Mouse (Mus musculus) layer of hippocampus, postnatal 36 days (tissue): ENCODE measurements around the gene Chrna5. TPM values are rescaled to one million over a fixed set of nuclear protein-coding genes. Genes with fewer than 3 reads are reported as not detected.
"Not testable (repeated sequence)": the region's sequence is repeated elsewhere in the genome, so short reads cannot be mapped to it uniquely, and the experiment has no call there.

Source experiments
- DNase-seq, 2 experiments: peaks; one replicate each; pipeline ENCODE4 v3.0.0; 2022
- total RNA-seq, 2 experiments: library from RNA; stranded (reverse); gene quantifications; 2 replicates each; pipeline ENCODE4 v1.2.3; 2021

The Chrna5 gene
- total RNA-seq: 1 to 10 TPM; 8.3 to 9.1 TPM

DNA sequence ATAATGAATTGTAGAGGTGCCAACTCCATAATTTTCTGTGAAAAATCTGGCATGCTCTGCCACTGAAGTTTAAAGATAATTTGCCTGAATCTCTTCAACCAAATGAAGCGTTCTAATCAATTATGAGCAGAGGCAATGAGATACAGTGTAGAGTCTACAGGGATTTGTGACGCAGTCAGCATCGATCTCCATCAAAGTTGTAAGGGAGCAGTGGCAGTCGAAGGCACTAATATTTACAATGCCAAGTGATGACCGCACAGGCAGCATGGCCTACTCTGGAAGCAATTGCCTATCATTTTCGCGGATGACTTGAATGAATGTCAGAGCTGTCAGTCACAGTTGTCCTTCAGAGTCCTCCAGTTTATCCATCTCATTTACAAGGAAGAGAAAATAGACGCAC lies at the start of gene Chrna5:
TSS of gene Chrna5 (plus strand) at position 207 of the 400 bp plus-strand sequence.
- no peak for DNase-seq

DNA sequence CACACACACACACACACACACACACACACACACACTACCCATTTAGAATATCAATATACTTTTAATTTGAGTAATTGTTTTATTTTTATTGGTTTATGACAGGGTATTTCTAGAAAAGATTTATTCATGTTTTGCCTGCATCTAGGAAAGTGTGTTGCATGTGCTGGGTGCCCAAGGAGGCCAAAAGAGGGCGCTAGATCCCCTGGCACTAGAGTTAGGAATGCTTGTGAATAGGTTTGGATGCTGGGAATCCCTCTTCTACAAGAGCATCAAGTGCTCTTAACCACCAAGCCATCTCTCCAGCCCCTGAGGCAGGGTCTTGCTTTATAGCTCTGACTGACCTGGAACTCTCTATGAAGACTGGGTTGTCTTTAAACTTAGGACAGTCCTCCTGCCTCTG lies 48.9 kb upstream of the Chrna5 start:
- DNase-seq: no peak

DNA sequence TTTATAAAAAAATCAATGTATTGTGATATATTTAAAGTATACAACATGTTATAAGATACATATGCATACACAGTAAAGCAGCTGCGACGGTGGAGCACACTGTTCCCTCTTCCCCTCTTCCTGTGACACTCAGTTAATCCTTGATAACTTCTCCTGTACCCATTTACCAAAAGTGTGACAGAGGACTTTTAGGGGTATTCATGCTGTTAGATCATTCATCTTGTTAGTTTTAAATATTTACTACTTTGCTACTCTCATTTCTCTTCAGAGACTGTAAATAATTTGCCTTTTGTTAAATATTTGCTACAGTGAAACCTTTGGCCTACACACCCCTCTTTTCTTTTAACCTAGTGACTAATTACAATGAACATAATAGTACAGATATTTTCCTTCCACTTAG lies 48.3 kb upstream of the Chrna5 start:
- no peak for DNase-seq

DNA sequence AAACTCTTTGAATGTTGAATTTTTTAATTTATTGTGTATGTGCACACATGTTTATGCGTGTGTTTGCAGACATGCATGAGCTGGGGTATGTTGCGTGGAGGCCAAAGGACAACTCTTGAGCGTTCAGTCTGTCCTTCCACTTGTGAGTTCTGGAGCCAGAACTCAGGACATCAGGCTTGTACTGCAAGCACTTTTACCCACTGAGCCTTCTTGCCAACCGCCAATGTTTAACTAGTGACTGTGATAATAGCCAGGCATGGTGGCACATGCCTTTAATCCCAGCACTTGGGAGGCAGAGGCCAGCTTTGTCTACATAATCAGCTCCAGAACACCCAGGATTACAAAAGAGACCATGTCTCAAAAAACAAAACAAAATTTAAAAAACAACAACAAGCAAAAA lies 38.6 kb upstream of the Chrna5 start:
- no peak for DNase-seq

DNA sequence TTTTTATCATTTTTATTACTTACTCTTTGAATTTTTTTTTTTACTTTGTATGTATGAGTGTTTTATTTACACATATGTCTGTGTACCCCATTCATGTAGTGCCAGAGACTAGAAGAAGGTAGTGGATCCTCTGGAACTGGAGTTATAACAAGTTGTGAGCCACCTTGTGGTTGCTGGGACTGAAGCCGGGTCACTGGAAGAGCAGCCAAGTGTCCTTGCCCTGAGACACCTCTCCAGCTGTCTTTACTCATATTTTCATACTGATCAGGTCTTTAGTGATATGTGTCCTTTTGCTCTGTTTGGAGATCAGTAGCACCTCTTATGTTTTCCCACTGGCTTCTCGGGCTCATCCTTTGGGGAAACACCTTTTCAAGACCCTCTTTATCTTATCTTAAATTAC lies 36.2 kb upstream of the Chrna5 start:
- DNase-seq: no peak

DNA sequence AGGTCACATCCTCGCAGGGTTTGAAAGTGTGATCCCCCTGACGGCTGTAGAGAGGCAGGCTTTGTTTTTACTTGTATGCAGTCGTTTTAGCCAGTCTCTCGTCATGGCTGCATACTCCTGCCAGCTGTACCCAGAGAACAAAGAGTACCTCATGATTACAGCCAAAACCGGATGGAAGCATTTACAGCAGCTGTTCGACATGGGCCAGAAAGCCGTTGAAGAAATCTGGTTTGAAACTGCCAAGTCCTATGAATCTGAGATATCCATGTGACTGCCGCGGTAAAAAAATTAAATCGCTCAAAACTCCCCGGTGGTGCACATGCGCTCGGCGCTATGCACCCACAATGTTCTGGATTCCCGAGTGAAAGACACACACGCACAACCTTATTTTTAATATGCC lies 34.4 kb upstream of the Chrna5 start:
- DNase-seq: peak in 1 of 2 experiments; percentile 8

DNA sequence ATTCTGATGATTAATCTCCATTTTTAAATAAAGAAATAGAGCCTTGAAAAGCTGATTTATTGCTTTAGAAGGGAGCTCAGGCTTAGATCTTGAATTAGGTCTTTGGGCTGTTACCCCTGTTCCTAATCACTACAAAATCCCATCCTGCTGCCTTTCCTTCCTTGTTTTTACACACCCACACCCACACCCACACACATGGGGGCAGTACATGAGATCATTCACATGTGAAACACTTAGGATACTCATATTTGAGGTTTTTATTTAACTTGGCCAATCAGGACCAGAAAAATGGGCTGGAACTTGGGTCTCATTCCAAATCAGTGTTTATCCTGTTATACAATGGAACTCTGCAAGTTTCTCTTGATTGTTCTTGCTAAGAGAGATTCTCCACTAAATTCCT lies 31.2 kb upstream of the Chrna5 start:
- DNase-seq: no peak

DNA sequence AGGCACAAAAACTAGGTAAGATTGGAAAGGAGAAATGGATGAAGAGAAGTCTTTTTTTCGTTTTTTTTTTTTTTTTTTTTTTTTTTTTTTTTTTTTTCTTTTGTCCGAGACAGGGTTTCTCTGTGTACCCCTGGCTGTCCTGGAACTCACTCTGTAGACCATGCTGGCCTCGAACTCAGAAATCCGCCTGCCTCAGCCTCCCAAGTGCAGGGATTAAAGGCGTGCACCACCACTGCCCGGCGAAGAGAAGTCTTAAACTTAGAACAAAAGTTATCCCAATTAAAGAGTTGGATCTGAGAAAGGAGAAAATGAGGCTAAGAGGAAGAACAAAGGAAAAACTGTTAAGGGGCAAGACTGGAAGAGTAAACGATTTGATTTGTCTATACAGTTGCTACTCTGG lies 30.5 kb upstream of the Chrna5 start:
- DNase-seq: not testable (repeated sequence)

DNA sequence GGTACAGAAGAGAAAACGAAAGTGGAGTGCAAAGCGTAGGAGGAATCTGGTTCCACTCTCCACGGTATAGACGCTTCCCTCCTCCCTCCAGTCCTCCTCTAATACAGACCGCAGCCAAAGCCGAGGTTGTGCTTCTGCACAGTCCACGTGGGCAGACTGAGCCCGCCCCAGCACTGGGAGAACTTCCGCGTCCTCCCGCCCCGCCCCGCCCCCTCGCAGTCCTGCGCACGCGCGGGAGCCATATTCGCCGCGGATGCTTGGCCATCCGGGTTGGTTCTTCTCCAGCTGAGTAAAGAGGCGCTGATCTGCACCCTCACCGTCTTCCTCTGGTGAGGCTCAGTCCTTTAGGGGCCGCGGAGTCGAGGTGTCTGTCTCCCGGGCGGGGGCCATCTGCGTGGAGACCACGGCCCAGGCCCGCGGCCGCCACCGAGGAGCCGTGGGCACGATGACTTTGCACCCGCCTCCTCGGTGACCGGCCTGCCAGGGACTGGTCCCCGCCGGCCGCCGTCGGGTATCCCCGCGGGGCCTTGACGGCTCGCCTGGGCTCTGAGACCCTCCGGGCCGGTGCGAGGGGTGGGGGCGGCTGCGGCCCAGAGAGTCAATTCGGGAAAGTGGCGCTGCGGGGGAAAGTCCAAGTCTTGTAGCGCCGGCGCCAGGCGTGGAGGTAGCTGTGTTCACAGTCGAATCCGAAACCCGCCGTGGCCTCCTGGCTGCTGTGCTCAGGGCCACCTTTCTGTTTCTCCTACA lies 29.9 kb upstream of the Chrna5 start, which contains the start of the genes Psma4 and AY074887:
TSS of gene Psma4 (plus strand) at position 216 of the 747 bp plus-strand sequence.
TSS of gene AY074887 (minus strand) at position 424 of the 747 bp plus-strand sequence.
- DNase-seq: peak; percentile 85 to 87

DNA sequence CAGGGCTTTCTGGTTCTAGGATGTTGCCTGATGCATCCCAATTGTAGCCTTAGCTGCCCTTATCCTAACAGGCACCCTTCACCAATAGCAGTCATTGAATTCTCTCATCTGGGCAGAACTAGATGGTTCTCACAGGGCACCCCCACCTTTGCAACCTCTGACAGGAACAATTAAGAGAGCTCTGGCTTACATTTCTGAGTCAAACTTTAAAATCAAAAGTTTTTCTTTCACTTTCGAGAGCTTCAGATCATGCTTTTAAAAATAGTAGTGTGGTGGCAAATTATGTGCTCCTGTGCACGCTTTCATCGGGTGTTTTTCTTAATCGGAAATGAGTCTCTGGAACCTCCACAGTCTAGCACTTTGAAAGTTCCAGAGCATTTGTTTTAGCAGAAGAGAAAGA lies 19.6 kb upstream of the Chrna5 start:
- no peak for DNase-seq

DNA sequence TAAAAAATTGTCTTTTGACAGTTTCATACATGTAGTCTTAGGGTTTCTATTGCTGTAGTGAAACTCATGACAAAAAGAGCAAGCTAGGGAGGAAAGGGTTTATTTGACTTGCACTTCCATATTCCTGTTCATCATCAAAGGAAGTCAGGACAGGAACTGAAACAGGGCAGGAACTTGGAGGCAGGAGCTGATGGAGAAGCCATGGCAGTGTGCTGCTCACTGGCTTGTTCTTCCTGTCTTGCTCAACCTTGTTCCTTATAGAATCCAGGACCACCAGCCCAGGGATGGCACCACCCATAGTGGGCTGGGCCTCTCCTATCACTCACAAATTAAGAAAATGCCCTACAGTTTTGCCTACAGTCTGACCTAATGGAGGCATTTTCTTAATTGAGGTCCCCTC lies 17.0 kb upstream of the Chrna5 start:
- DNase-seq: no peak

DNA sequence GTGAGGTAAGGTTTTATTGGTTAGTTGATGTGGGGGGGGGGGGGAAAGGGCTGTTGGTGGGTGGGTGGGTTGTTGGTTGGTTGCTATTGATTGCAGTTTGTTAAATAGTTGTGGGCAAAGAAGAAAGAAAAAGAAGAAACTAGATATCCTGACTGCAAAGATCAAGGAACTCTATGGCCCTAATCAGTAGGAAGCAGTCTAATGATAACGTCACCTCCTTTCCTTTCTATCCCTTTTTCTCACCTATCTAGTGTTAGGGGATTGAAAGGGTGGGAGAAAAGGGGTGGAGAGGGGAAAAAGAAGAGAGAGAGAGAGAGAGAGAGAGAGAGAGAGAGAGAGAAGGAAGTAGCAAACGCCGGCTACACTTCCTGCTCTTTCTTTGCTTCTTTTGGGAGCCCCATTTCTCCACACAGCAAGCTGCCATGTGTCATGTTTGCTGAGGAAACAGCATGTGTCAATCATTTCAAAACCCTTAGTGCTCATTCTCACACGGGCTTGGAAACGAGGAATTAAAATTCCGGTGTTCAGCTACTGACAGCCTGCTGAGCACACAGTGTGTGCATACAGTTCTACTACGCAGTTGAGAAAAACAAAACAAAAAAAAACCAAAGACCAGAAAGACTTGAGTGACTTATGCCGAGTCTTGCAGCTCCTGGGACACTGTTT lies 10.6 kb upstream of the Chrna5 start:
- DNase-seq: no peak

DNA sequence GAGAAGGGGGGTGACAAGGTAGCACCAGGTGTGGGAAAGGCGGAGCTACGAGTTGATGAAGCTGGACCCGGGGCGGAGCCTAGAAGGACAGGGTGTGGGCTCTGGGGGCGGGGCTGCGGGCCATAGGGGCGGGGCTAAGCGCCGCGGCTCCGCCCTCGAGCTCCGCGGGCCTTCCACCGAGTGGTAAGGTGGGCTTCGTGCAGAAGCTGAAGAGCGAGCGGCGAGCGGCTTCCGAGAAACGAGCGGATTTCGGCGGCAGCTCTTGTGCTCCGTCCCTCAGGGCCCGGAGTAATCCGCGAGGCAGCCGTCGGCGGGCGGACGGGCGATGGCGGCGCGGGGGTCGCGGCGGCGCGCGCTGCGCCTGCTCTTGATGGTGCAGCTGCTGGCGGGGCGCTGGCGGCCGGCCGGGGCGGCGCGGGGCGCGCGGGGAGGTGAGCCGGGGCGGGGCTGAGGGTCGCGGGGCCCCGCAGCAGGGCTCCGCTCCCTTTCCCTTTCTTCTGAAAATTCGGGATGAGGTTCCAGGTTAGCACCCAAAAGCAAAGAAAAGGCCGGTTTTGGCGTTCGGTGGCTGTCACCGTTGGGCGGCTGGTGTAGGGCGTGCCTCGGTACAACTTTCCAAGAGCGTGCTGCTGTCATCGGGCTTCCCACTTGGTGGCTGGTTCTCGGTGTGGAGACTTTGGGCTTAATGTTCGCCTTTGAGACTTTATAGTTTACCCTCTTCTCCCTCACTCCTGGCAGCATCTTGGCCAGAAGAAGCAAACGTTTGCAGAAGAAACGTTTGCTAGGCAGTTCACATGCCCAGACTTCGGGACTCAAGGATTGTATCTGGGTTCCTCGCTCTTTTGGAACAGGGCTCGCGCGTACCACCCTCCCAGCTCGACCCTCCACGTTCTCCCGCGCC lies 861 bp downstream of the Chrna5 start:
- DNase-seq: no peak

DNA sequence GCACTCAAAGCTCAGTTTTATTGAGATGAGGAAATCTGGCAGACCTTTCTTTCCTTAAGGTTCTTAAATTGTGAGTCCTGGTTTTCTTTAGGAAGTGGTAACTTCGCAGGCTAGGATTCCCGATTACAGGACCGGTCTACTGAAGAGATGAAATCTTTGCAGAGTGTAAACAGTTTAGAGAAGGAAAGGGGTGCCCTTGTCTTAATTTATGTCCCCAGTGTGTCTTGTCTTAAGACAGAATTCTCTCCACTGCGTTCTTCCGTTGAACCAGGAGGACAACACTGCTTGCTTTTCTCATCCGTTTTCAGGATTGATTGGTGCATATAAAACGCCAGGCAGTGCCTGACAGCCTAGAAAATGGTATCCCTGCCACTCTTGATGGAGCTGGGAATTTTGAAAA lies 1.7 kb downstream of the Chrna5 start:
- no peak for DNase-seq

DNA sequence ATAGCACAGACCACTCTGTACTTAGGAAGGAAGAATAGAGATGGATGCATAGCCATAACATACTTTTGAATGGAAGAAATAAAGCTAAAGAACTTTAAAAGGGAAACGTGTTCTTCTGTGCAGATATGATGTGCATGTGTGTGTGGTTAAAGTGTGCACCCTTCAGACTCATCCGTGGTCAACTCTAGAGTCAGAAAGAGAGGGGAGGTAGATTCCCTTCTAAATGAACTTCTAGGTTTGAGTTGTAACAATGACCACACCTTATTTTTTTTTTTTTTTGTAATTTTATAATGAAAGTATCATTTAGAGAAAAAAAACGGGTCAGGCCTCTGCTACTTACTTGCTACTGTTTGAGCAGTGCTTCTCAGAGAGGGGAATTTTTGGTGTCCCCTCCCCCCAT lies 9.7 kb downstream of the Chrna5 start:
- no peak for DNase-seq

DNA sequence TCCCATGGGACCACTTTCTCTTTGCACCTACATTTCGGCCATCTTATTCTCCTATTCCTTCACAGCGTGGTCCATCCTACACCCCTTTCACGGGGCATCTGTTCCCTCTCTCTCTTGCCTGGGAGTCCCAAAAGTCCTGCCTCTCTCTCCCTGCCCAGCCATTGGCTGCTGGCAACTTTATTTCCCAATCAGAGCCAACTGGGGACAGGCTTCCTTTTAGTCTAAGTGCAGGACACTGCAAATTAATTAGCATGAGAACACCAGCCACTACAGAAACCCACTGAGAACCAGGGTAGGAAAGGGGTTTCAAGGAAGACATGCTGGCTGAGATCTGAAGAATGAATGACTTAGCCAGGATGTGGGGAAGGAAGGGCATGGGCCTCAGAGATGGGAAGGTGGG lies 13.7 kb downstream of the Chrna5 start:
- DNase-seq: no peak

DNA sequence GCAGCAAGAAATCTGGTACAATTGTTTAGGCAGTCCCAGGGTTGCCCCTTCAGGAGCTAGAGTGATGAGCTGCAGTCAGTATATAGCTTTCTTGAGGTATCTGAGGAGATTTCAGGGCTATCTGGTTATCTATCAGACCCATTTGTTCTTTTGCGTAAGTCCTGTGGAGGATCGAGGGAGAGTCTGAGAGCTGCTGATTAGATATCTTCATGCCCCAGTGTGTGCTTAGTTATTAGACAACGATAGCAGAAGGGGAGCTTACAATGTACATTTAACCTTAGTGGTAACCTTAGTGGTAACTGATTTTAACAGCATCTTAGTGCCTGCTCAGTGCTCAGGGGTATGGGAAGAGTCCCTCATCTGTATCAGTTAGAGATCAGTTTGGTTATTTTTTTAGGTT lies 15.0 kb downstream of the Chrna5 start:
- no peak for DNase-seq

DNA sequence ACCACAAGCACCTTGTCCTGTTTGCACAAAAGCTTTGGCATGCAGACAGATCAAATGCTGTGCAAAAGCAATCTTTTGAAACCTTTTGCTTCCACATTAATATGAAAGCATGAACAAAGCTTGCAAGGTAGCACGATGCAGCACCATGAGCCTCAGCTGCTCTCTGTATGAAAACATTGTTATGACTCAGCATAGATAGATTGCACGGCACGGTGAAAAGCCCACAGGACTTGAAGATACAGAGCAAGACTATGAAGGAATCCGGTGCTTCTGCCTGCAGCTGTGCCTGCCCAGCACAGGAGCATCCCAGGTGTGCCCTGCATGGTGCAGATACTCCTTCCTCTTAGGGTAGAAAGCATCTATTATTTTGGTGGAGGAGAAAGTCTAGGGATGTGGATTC lies 22.9 kb downstream of the Chrna5 start:
- DNase-seq: no peak

DNA sequence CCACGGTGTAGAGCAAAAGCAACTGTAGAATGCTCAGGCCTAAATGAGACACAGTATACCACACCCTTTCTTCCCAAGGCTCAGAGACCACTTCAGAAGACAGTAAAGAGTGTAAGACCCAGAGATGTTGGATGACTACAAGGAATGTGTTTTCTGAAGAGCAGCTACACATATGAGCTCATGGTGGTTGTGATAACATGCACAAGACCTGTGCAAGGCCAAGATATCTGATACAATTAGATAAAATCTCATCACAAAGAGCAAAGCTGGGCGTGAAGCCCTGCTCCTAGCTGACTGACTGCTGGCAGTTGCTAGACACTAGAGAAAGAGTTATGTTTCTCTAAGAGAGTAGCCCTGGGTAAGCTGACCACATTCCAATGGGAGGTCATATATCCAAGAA lies 29.0 kb downstream of the Chrna5 start:
- DNase-seq: no peak

DNA sequence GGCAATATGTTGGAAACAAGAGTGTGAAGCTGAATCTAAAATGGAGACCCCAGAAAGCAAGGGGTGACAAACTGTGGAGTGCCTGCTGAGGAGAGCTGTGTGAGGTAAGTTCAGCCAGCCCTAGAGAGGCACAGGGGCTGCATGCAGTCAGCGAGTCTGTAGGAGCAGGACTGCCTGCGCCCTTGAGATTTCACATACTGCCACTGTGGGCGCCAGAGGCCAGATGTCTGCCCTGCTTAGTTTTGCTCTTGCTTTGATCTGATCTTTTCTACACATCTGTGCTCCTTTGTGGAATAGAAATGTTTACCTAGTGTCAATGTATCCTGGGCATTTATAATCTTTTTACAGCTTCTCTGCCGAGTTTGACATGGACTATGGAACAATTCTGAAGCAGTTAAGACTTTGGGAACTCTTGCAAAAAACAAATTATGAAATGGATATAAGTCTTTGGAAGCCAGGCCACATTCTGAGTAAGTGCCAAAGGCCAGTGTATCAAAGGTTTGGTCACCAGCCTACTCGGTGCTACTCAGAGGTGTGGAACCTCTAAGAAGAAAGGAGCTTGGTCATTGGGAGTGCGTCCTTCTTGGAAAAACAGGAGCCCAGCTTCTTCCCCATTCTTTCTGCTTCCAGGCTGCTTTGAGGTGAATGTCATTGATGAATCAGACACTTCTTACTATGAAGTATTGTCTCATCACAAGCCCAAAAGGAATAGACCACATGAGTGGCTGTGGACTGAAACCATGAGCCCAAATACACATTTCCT lies 30.1 kb downstream of the Chrna5 start:
- no peak for DNase-seq

DNA sequence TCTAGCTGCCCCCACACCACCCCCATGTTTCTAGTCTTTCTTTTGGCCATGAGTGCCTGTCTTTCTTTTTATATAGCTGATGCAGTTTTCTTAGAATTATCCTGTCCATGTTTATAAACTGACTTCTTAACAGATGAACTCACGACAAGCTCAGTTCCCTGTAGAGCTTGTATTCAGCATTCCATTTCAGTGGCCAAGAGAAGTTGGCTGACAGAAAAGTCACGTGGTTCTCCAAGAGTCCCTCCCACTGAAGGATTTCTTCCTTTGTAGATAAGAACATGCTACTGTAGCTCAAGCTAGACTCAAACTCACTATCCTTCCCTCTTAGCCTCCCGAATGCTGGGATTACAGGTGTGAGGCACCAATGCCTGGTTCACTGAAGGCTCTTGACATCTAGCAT lies 36.2 kb downstream of the Chrna5 start:
- DNase-seq: no peak

DNA sequence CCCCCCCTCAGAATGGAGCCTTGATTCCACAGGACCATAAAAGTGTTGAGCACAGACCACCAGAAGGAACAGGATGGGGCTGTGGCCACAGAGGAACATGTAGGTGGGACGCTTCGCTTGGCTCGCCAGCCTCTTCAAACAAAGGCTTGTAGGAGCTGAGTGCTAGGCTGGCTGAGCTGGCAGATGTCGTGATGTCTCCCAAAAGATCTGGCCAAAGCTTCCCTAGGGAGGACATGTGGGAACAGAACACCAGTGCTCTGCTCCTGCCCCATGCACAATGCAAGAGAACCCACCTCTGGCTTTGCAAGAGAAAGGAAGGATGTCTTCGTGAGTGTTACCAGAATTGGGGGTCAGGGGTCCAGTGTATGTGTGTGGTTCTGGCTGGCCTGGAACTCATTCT lies 42.6 kb downstream of the Chrna5 start:
- no peak for DNase-seq
